Mouse (Mus musculus): ENCODE results near the gene Ppm1d. TPM values are rescaled to one million over a fixed set of nuclear protein-coding genes. Genes with fewer than 3 reads are reported as not detected.

Gene Ppm1d
- total RNA-seq, 2 experiments from 2014 or later = 6.0 to 8.7 TPM

DNA sequence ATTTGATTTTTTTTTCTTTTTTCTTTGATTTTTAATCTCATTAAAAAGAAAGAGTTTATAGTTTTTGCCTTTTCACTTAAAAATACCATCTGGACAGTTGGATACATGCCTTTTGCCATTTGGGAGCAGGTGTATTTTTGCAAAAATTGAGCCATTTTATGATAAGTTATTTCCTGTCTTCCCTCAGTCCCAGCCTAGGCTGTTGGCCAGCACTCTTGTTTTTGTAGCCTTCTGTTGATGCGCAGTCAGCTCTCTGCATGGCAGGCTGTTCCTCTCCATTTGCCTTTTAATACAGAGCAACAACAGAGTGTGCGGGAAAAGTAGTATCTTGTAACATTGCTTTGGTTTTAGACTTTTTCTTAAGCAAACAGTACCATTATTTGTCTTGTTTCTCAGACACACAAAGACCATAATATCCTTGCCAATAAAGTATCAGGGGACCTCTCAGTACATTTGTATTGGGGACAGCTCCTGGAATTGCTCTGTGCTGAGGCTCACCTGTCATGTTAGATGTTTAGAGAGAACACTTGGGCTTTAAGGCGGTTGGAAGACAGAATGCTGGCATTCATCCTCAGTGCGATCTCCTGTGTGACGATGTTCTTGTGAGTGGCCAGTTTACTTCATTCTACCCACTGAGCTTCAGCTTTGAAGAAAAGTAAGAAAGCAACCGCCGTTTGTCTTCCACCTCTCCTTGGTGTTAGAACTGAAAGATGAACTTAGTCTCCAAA is 18.3 kb downstream of the Ppm1d start:
- peak; percentile 60 to 73 for DNase-seq

DNA sequence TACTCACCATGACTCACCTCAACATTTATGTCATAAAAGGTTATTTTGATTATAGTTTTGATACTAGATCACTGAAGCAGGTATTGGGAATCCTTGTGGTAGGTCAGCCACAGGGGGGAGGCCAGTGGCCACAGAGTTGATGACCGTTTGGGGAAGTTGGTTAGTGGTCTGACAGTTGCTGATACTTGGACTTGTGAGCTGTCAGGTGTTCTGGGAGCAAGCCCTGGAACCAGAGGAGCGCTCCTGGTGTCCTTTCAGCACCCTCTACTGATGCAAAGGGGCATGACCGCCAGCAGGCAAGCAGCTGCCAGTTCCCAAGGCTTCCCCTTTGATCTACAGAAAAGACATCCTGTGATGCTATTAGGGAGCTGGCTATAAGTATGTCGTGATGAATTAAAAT is 23.7 kb downstream of the Ppm1d start:
- peak; percentile 44 to 64 for DNase-seq

DNA sequence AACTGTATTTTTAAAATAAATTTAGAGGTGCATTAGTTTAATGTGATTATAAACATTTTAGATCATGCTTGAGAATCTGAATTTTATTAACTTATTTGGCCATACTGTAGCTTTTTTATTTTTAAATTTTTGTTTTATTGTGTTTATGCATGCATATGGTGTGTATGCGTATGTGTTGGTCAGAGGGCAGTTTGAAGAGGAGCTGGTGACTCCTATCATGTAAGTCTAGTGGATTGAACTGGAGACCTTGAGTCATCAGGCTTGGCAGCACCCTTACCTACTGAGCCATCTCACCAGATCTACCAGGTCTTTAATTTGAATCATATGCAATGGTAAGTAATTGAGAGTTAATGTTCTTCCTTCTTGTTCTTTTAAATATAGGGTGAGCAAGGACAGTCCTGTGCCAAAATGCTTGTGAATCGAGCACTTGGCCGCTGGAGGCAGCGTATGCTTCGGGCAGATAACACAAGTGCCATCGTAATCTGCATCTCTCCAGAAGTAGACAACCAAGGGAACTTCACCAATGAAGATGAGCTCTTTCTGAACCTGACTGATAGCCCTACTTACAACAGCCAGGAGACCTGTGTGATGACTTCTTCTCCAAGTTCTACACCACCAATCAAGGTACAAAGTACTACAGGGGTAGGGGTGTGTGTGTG is 28.3 kb downstream of the Ppm1d start:
- no peak for DNase-seq

DNA sequence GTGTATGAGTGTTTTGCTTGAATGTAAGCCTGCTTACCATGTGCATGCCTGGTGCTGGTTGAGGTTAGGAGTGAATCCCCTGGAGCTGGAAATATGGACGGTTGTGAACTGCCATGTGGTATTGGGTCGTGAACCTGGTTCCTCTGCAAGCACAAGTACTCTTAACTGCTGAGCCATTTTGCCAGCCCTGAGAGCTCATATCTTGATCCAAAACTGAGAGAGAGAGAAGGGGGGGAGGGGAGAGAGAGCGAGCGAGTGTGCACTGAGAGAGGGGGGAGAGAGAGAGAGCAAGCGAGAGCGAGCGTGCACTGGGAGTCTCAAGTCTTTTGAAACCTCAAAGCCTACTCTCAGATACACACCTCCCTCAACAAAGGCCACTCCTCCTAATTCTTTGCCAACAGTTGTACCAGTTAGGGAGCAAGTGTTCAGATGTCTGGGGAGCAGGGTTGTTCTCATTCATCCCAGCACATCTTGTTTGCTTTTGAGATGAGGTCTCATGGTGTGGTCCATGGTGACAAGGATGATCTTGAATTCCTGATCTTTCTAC is 29.1 kb downstream of the Ppm1d start:
- DNase-seq = no peak

DNA sequence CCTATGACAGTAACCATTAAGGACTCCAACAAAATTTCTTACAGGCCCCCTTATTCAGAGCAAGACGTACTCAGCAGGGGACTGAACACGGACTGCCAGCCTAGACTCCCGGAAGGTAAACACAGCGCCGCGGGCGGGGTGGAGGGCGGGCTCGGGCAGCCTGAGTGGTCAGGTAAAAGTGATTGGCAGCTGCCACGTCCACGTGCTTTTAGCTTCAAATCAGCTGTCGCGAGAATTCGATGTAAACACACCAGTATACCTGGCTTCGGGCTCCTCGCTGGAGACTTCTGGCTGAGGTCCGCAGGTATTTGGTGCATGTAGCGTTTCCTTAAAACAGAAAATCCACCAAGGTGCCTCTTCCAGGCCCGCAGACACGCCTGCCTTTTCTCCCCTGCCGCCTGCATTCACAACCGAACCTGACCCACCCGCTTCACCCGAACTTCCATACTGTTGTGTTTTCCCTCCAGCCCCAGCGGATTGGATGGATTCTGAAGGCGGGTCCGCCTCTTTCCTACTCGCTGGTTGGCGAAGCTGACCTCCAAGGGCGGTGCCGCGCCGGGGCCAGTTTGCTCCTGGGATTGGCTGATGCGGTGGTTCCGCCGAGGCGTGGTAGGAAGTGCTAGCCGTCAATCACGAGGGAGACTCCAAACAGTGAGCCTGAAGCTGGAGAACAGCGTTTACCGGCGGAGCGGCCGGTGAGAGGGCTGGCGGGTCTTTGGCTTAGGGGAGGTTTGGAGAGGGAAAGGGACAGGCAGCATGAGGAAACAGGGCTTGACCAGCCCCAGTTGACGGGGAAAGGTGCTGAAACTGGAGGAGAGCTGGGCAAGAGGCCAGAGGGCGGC is 41.7 kb downstream of the Ppm1d start, which contains the start of gene Bcas3:
Gene Bcas3, plus strand, starts transcription at position 629 of the 842 bp plus-strand sequence.
- peak; percentile 98 to 100 for DNase-seq

DNA sequence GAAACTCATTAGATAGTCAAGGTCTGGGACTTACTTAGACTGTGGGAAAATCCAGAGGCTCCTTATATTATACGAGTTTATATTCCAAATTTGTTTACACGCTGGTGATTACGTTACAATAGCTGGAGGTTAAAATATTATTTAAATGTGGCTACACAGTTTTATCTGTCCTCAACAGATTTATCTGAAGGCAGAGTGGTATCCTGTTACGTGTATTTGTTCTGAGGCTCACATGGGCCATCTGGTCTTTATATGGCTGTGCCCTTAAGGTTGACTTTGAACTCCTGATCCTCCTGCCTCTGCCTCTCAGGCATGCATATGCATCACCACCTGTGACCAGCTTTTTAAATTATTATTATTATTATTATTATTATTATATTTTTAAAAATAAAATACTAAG is 42.8 kb downstream of the Ppm1d start:
- no peak for DNase-seq

DNA sequence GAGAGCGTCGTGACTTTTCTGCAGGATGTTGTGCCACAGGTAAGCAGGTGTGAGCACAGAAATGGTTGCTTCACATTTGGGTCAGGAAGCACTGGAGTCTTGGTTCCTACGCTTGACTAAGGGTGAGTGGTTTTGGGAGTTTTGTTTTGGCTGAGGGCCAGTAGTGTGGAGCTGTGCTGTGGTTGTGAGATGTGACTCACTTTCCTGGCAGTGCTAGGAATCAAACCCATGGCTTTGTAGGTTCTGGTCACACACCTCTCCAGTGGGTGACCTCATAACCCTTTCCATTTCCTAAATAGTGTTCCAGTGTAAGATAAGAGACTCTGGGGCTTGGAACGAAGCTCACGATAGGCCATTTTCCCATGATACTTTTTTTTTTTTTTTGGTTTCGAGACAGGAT is 48.6 kb downstream of the Ppm1d start:
- DNase-seq = no peak

DNA sequence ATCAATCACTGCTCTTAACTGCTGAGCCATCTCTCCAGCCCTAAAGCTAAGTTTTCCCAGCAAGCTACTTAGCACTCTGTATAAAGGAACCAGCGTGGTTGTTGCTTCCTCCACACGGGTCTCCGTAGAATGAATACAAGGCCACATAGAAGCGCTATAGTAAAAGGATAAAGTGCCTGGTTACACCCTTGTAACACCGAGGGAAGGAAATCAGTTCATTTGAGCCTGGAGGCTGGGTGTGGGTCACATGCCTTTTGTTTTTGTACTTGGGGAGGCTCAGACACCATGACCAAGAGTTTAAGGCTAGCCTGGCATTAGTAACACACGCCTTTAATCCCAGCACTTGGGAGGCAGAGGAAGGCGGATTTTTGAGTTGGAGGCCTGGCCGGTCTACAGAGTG is 50.6 kb downstream of the Ppm1d start:
- no peak for DNase-seq

DNA sequence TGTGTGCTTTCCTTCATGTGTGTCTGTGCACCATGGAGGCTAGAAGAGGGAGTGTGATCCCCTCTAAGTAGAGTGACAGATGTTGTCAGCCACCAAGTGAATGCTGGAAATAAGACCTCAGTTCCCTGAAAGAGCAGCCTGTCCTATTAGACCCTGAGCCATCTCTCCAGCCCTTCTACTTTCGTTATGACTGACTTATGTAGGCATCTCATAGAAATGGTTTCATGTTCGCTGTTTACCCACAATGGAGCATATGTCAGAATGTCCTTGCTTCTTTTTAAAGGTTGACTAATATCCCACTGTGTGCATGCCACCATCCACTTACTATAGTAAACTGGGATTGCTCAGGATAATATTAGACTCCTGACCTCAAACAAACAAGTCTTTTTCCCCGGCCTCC is 55.1 kb downstream of the Ppm1d start:
- DNase-seq = no peak

DNA sequence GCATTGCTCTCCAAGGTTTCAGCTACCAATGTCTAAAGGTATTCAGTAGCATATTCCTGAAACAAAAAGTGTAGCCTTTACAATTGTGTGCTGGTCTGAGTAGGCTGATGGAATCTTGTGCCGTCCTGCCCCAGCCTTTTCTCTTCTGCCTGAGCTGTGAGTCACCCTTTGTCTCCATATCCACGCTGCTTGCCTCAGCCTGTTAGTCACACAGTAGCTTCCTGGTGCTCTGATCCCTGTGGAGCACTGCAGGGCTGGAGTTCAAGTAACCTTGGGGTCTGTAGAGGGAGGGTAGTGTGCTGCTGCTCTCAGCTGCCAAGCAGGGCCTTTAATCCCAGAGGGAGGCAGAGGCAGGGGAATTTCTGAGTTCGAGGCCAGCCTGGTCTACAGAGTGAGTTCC is 56.8 kb downstream of the Ppm1d start:
- DNase-seq = peak in 1 of 2 experiments; percentile 20

DNA sequence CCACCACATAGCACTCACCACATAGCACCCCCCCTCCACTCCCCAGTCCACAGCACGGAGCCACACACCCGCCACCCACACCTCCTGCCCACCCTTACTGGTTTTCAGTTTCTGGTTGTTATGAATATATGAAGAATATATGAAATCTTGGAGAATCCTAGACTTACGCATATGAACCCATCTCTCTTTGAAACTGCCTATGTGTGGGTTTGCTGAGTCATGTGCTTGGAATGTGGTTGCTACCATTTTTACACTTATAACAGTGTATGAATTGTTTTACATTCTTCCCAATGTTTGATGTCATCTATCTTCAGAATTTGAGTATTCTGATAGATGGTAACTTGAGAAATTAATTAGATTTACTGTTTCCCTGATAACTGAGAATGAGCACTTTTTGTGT is 68.0 kb downstream of the Ppm1d start:
- no peak for DNase-seq

DNA sequence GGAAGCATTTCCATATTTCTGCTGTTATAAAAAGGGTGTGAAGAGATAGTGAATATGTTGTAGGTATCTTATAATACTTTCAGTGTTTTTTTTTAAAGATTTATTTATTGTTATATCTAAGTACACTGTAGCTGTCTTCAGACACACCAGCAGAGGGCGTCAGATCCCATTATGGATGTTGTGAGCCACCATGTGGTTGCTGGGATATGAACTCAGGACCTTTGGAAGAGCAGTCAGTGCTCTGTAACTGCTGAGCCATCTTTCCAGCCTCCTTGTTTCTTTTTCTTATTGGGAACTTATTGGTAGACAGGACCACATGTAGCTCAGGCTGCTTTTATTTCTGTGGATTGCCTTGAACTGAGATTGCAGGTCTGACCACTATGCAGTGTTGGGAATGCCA is 69.0 kb downstream of the Ppm1d start:
- no peak for DNase-seq

DNA sequence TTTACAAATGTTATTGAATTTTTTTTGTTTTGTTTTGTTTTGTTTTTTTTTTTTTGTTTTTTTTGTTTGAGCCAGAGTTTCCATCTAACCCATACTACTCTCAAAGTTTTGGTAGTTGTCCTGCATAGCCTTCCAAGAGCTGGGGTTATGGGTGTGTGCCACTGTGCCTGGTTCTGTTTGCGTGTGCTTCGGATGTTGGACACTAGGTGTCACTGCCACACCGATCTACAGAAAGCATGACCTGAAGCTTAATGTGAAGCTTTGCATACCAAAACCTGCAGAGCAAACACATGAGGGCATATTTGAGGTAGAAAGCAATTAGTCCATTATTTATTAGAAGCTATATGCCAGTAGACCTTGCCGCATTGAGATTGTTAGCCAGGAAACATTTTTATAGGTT is 71.0 kb downstream of the Ppm1d start:
- peak; percentile 65 to 87 for DNase-seq

DNA sequence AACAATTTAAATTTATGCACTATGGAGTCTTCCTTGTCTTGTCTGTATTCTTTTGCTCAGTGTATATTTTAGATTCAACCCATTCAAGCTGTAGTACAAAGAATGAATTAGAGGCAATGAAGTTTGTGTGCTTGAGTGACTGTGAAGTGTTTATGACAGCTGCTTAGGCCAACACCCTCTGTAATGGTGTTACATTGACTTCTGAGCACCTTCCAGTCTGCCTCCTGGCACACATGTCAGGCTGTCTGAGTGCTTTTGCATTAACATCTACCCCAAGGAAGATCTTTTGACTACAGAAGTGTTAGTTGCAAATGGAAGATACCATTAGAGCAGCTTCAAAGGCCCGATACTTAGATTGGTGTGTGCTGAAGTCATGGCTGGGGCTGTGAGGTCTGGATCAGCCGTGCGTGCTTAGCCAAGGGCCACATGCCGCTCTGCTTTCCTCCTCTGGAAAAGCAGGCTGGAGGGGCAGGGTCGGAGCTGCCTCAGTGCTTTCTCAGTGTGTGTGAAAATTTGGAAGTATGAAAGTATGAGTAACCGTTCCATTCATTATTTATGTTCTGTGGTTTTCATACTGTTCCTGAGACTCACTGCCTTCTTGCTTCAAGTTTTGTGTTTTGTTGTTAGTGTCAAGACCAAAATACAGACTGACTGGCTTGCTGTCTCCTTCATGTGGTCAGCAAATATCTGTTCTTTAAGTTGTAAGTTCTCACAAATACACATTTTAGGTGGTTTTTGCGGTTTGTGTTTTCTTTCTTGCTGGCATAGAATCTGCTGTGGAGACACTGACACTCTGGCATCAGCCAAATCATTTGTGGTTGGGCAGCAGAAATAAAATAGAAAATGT is 73.2 kb downstream of the Ppm1d start:
- no peak for DNase-seq

DNA sequence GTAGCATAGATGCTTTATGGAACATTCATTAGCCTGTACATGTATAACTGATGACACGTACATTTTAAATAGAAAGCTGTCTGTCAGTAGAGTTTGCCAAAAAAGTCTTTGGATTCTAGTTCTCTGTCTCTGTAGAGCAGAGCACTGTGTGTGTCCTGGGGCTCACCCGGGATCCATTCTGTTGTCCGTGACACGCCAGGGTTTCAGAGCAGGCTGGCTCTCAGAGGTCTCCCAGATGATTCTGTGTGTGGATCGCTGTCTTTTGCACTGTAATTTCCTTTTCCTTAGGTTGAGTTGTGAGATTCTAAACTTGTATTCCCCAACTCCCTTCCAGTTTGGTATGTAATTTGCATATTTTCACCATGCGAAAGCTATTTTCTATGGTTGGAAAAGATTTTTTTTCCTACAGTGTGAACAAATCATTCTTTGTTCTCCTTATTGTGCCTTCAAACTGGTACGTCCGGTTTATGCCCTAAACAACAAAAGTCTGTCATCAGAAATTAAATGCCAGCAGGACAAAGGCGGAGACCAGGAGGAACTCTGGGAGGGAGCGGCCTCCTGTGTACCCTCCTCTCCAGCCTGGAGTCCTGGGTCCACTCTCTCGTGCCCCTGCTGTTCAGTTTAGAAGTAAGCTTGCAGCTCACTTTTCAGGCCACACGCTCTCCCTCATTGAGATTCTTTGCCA is 81.3 kb downstream of the Ppm1d start:
- peak; percentile 22 to 28 for DNase-seq

DNA sequence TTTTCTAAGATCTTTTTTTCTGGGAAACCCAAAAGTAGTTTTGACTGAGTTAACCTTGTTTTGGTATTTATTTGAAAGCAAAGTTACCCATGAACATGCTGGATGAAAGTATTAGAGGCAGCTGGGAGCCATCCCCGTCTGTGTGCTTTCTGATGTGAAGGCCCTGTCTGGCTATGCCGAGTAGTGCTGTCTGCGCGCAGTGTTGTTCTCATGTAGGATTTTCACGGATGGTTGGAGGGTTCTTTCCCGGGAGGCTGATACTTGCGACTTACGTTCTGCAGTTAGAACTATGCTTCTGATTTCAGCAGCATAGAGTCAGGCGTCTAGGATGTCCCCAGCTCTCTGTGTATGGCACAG is 81.8 kb downstream of the Ppm1d start:
- peak; percentile 2 to 25 for DNase-seq

DNA sequence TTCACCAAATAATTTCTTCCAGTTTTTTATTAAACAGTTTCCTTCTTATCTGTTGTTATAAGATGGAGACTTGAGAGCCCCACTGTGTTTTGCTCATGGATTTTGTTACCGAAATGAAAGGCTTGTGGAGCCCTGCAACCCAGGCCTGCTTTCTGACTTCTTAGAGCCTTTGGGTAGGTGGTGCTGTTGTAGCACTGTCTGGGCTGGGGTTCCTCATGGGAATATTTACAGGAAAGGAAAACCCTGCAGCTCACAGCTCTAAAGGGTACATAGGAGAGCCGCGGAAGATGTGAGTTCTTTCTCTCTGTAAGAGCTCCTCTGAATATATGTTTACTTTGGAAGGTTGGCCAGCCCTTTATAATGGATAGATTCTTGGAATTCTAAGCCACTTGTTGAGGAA is 82.9 kb downstream of the Ppm1d start:
- peak; percentile 13 to 15 for DNase-seq

DNA sequence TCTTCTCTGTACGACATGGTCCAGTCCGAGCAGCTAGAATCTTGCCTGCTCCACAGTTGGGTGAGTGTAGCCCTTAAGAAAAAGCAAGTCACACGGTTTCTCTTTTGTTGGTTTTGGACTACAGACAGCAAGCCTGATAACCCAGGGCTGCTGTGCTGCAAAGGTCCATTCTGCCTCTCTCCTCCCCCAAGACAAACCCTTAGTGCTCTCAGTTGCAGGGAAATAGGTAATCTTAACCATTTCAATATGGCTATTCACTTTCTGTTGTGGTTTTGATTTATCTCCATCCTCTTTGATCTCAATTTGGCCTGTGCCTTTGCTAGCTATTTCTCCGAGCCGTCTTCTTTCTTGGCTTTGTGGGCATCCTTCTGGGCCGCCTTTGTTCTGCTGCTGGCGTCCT is 84.3 kb downstream of the Ppm1d start:
- DNase-seq = peak; percentile 14
